Mouse (Mus musculus): Measurements from ENCODE around the gene Trim56. TPM values are rescaled to one million over a fixed set of nuclear protein-coding genes. Genes with fewer than 3 reads are reported as not detected.

Gene Trim56
- total RNA-seq, 2 experiments from 2014 or later: 7.5 to 9.3 TPM

- Histone ChIP-seq H3K27ac (no peak overlapping the region), H3K4me3 (no peak overlapping the region)
- no peak for TF ChIP-seq CTCF (IDR thresholded peaks at IDR 0.05)
- DNase-seq: no peak
- intact Hi-C loops (cut with DNase I): no loop called here
Measured at GRCm38 (mm10) chr5:137083051-137083450, 33.0 kb downstream of the Trim56 start.

GRCm38 (mm10) chr5:137079849-137080248, 36.2 kb downstream of the Trim56 start:
- H3K27ac ChIP-seq: peak overlapping the region; percentile 94
- H3K4me3 ChIP-seq: no peak overlapping the region
- peak; percentile 35 for DNase-seq
- intact Hi-C loops (cut with DNase I): no loop called here
- TF ChIP-seq CTCF (IDR thresholded peaks at IDR 0.05): no peak

- H3K27ac ChIP-seq: peak overlapping the region; percentile 94
Measured at GRCm38 (mm10) chr5:137078616-137079015, 37.4 kb downstream of the Trim56 start.

GRCm38 (mm10) chr5:137078041-137078440, 38.0 kb downstream of the Trim56 start:
- intact Hi-C loops (cut with DNase I): no loop called here
- DNase-seq: peak; percentile 59
- peak overlapping the region; percentile 94; the same call in 1 of the 2 replicates for H3K27ac ChIP-seq

More at GRCm38 (mm10) chr5:137078616-137079015, 37.4 kb downstream of the Trim56 start:
- no peak for TF ChIP-seq CTCF (IDR thresholded peaks at IDR 0.05)
- no peak overlapping the region for H3K4me3 ChIP-seq
- intact Hi-C loops (cut with DNase I): no loop called here
- DNase-seq: no peak

GRCm38 (mm10) chr5:137077187-137077586, 38.8 kb downstream of the Trim56 start:
- TF ChIP-seq CTCF (IDR thresholded peaks at IDR 0.05): no peak
- DNase-seq: no peak
- Histone ChIP-seq H3K27ac (peak overlapping the region; percentile 94), H3K4me3 (no peak overlapping the region)
- intact Hi-C loops (cut with DNase I): no loop called here

More at GRCm38 (mm10) chr5:137078041-137078440, 38.0 kb downstream of the Trim56 start:
- no peak for TF ChIP-seq CTCF (IDR thresholded peaks at IDR 0.05)
- H3K4me3 ChIP-seq: no peak overlapping the region

- peak overlapping the region; percentile 34; the same call in 1 of the 2 replicates for H3K4me3 ChIP-seq
- TF ChIP-seq CTCF (IDR thresholded peaks at IDR 0.05): no peak
- H3K27ac ChIP-seq: peak overlapping the region; percentile 94
- intact Hi-C loops (cut with DNase I): no loop called here
- DNase-seq: peak; percentile 82
Measured at GRCm38 (mm10) chr5:137076191-137076930, 39.6 kb downstream of the Trim56 start.

GRCm38 (mm10) chr5:137075726-137076125, 40.3 kb downstream of the Trim56 start:
- no peak for DNase-seq
- Histone ChIP-seq H3K27ac (peak overlapping the region; percentile 94), H3K4me3 (no peak overlapping the region)
- no peak for TF ChIP-seq CTCF (IDR thresholded peaks at IDR 0.05)
- intact Hi-C loops (cut with DNase I): no loop called here

GRCm38 (mm10) chr5:137074191-137074651, 41.8 kb downstream of the Trim56 start:
- peak overlapping the region; percentile 8; the same call in 1 of the 2 replicates for H3K4me3 ChIP-seq
- intact Hi-C loops (cut with DNase I): no loop called here
- H3K27ac ChIP-seq: peak overlapping the region; percentile 94
- TF ChIP-seq CTCF (IDR thresholded peaks at IDR 0.05): no peak
- DNase-seq: peak; percentile 77

GRCm38 (mm10) chr5:137073141-137073540, 42.9 kb downstream of the Trim56 start:
- intact Hi-C loops (cut with DNase I): no loop called here
- no peak for TF ChIP-seq CTCF (IDR thresholded peaks at IDR 0.05)
- DNase-seq: no peak
- peak overlapping the region; percentile 94 for H3K27ac ChIP-seq
- no peak overlapping the region for H3K4me3 ChIP-seq

GRCm38 (mm10) chr5:137072079-137072960, 43.7 kb downstream of the Trim56 start, which contains the start of gene Serpine1:
Serpine1 (minus strand) TSS chr5:137072268.
- Histone ChIP-seq H3K27ac (peak within 1 kb of the TSS; percentile 94), H3K4me3 (peak within 1 kb of the TSS; percentile 65)
- peak; percentile 90 for DNase-seq
- intact Hi-C loops (cut with DNase I): no loop called here
- TF ChIP-seq CTCF (IDR thresholded peaks at IDR 0.05): no peak

- no peak for DNase-seq
- no peak for TF ChIP-seq CTCF (IDR thresholded peaks at IDR 0.05)
- H3K4me3 ChIP-seq: peak overlapping the region; percentile 65; the same call in 1 of the 2 replicates
- intact Hi-C loops (cut with DNase I): no loop called here
- H3K27ac ChIP-seq: no peak overlapping the region
Measured at GRCm38 (mm10) chr5:137070881-137071605, 45.0 kb downstream of the Trim56 start.

GRCm38 (mm10) chr5:137068711-137069110, 47.3 kb downstream of the Trim56 start:
- Histone ChIP-seq H3K4me3 (no peak overlapping the region), H3K27ac (no peak overlapping the region)
- intact Hi-C loops (cut with DNase I): no loop called here
- TF ChIP-seq CTCF (IDR thresholded peaks at IDR 0.05): no peak
- no peak for DNase-seq
